Mouse (Mus musculus) heart, adult 2 months (tissue): ENCODE results near the gene AB124611. TPM values are rescaled to one million over a fixed set of nuclear protein-coding genes. Genes with fewer than 3 reads are reported as not detected.

ENCODE experiments used
- DNase-seq, 2 experiments: peaks; one replicate each; pipeline ENCODE4 v3.0.0; 2021
- H3K27ac ChIP-seq: fragments of 200-600 bp; 2 replicates; pipeline ENCODE4 v1.8.1; 2022
- H3K27me3 ChIP-seq: fragments of 200-500 bp; 2 replicates; pipeline ENCODE4 v1.6.1; 2012; ENCODE audit warnings: mild to moderate bottlenecking, low read length, inconsistent platforms, mixed read lengths; ENCODE audit not compliant: control insufficient read depth, insufficient read depth
- H3K36me3 ChIP-seq: fragments of 200-500 bp; 2 replicates; pipeline ENCODE4 v1.6.1; 2012; ENCODE audit warnings: low read length, inconsistent platforms; ENCODE audit not compliant: control insufficient read depth, insufficient read depth
- H3K4me1 ChIP-seq: fragments of 200-500 bp; 2 replicates; pipeline ENCODE4 v1.6.1; 2011; ENCODE audit warnings: low read length; ENCODE audit not compliant: control insufficient read depth, insufficient read depth
- H3K4me3 ChIP-seq: fragments of 200-600 bp; 2 replicates; pipeline ENCODE4 v1.8.1; 2022
- H3K79me2 ChIP-seq: fragments of 200-500 bp; replicated peaks from 2 replicates; pipeline ENCODE4 v1.6.1; 2012; ENCODE audit warnings: mild to moderate bottlenecking, inconsistent platforms, low read length, moderate library complexity, mixed read lengths; ENCODE audit not compliant: control insufficient read depth, insufficient read depth
- H3K9ac ChIP-seq: fragments of 200-500 bp; 2 replicates; pipeline ENCODE4 v1.6.1; 2012; ENCODE audit warnings: low read depth, mild to moderate bottlenecking, control low read depth, inconsistent platforms, low read length, mixed read lengths
- CTCF ChIP-seq: fragments of 200-600 bp; IDR thresholded peaks from 2 replicates; pipeline ENCODE4 v1.8.1; 2022; ENCODE audit warnings: antibody characterized with exemption, mild to moderate bottlenecking, moderate library complexity
- EP300 ChIP-seq: fragments of 200-500 bp; IDR thresholded peaks from 2 replicates; pipeline ENCODE4 v1.6.1; 2011; ENCODE audit warnings: low read depth, low read length, control low read depth; ENCODE audit not compliant: insufficient read depth
- POLR2A ChIP-seq: fragments of 200-500 bp; IDR thresholded peaks from 2 replicates; pipeline ENCODE4 v1.6.1; 2011; ENCODE audit warnings: mild to moderate bottlenecking, low read depth, low read length, control low read depth; ENCODE audit not compliant: insufficient read depth
- WGBS: fragments of 180-500 bp; shearing (Covaris S2); methylation state at CpG from one replicate; pipeline ENCODE4 v1.1.7; 2018; 5-methylcytosine and 5-hydroxymethylcytosine counted together
- intact Hi-C: fragments of 180-260 bp; cut with DNase I; formaldehyde crosslinking; loops from one replicate; pipeline ENCODE4 v1.15.1; 2025
- polyA plus RNA-seq: library from polyadenylated mRNA; depleted of rRNA; stranded (reverse); fragments of >200 nt; gene quantifications from 2 replicates; pipeline ENCODE4 v1.2.3, GENCODE M21; 2012
- total RNA-seq, 2 experiments: library from RNA; stranded (reverse); gene quantifications; 2 replicates each; pipeline ENCODE4 v1.2.3; 2021

Gene AB124611
- total and polyA plus RNA-seq, 3 experiments: 1.4 to 2.4 (median 1.5) TPM

GRCm38 (mm10) chr9:21505767-21506166 lies 20.2 kb upstream of the AB124611 start:
- intact Hi-C loops: no loop called here
- Histone ChIP-seq H3K9ac (no peak overlapping the region), H3K27ac (no peak overlapping the region), H3K79me2 (no peaks in the 10 kb centered on the region), H3K4me1 (peaks cover 3% of the 10 kb centered on the region), H3K4me3 (no peak overlapping the region), H3K27me3 (no peaks in the 10 kb centered on the region), H3K36me3 (no peaks in the 10 kb centered on the region)
- DNase-seq: no peak
- no peak for TF ChIP-seq POLR2A
- no peak for TF ChIP-seq CTCF
- no peak for TF ChIP-seq EP300

- no peaks in the 10 kb centered on the region for H3K36me3 ChIP-seq
- intact Hi-C loops: no loop called here
- H3K9ac ChIP-seq: no peak overlapping the region
- no peak for DNase-seq
- no peak overlapping the region for H3K4me3 ChIP-seq
- TF ChIP-seq POLR2A: no peak
- TF ChIP-seq CTCF: no peak
- TF ChIP-seq EP300: no peak
- peaks cover 3% of the 10 kb centered on the region for H3K4me1 ChIP-seq
- 83% methylated on average over 15 of the region's 15 CpGs for WGBS
- H3K27me3 ChIP-seq: no peaks in the 10 kb centered on the region
- no peak overlapping the region for H3K27ac ChIP-seq
- H3K79me2 ChIP-seq: no peaks in the 10 kb centered on the region
These were observed 18.1 kb upstream of the AB124611 start for GRCm38 (mm10) chr9:21507753-21508430.

- WGBS: 69% methylated on average over 7 of the region's 7 CpGs
- H3K27ac ChIP-seq: peak overlapping the region; percentile 97; the same call in 1 of the 2 replicates
These were observed 17.0 kb upstream of the AB124611 start for GRCm38 (mm10) chr9:21508871-21509404.

GRCm38 (mm10) chr9:21509772-21510688 lies 15.9 kb upstream of the AB124611 start, which contains the start of gene Tmed1:
Gene Tmed1 (minus strand): TSS chr9:21510252.
- intact Hi-C loops: no loop called here
- WGBS: under 1% methylated on average over 44 of the region's 44 CpGs

More at GRCm38 (mm10) chr9:21508871-21509404, 17.0 kb upstream of the AB124611 start:
- no peaks in the 10 kb centered on the region for H3K79me2 ChIP-seq
- H3K9ac ChIP-seq: no peak overlapping the region
- peaks cover 3% of the 10 kb centered on the region for H3K4me1 ChIP-seq
- DNase-seq: no peak
- intact Hi-C loops: no loop called here
- no peak overlapping the region for H3K4me3 ChIP-seq
- H3K36me3 ChIP-seq: no peaks in the 10 kb centered on the region
- no peaks in the 10 kb centered on the region for H3K27me3 ChIP-seq
- no peak for TF ChIP-seq EP300
- no peak for TF ChIP-seq CTCF
- TF ChIP-seq POLR2A: no peak

GRCm38 (mm10) chr9:21510689-21511015 lies 15.3 kb upstream of the AB124611 start:
- peak overlapping the region; percentile 73 for H3K4me3 ChIP-seq
- intact Hi-C loops: no loop called here
- no peak for TF ChIP-seq POLR2A
- no peak for TF ChIP-seq EP300
- TF ChIP-seq CTCF: no peak
- WGBS: 2% methylated on average over 7 of the region's 7 CpGs
- no peaks in the 10 kb centered on the region for H3K27me3 ChIP-seq
- H3K9ac ChIP-seq: peak overlapping the region; percentile 47
- DNase-seq: no peak
- no peaks in the 10 kb centered on the region for H3K36me3 ChIP-seq
- H3K79me2 ChIP-seq: no peaks in the 10 kb centered on the region
- peaks cover 3% of the 10 kb centered on the region for H3K4me1 ChIP-seq
- peak overlapping the region; percentile 97 for H3K27ac ChIP-seq

More at GRCm38 (mm10) chr9:21509772-21510688, 15.9 kb upstream of the AB124611 start, which contains the start of gene Tmed1:
- Histone ChIP-seq H3K4me3 (peak within 1 kb of the TSS; percentile 73), H3K36me3 (no peaks in the 10 kb centered on the region), H3K9ac (peak within 1 kb of the TSS; percentile 96), H3K79me2 (no peaks in the 10 kb centered on the region), H3K27me3 (no peaks in the 10 kb centered on the region), H3K27ac (peak within 1 kb of the TSS; percentile 97), H3K4me1 (peaks cover 3% of the 10 kb centered on the region)
- TF ChIP-seq POLR2A: peak; percentile 71
- TF ChIP-seq CTCF: no peak
- TF ChIP-seq EP300: peak; percentile 54; the same call in 1 of the 2 replicates
- peak; percentile 96 for DNase-seq
